Mouse (Mus musculus) CH12.LX (cell line): ENCODE results near the gene Traf3. TPM values are rescaled to one million over a fixed set of nuclear protein-coding genes. Genes with fewer than 3 reads are reported as not detected.

Experiments used
- DNase-seq: peaks from one replicate; pipeline ENCODE4 v3.0.0-alpha.2; 2013; ENCODE audit errors: extremely low read depth
- H3K27ac ChIP-seq: 2 replicates; pipeline ENCODE4 v1.5.1; 2012; ENCODE audit warnings: low read depth, mild to moderate bottlenecking, control low read depth, moderate library complexity; ENCODE audit not compliant: insufficient read depth
- H3K27me3 ChIP-seq: replicated peaks from 2 replicates; pipeline ENCODE3; 2012; ENCODE audit warnings: inconsistent platforms
- H3K36me3 ChIP-seq, 2 experiments: replicated peaks in 1 of 2; 2 replicates each; pipeline versions ENCODE3 to v1.6.1; 2012; ENCODE audit warnings: inconsistent platforms in 1 of 2, low read length in 1 of 2, mild to moderate bottlenecking in 1 of 2, mixed read lengths in 1 of 2, moderate library complexity in 1 of 2; ENCODE audit not compliant: control insufficient read depth in 1 of 2, insufficient read depth in 1 of 2
- H3K4me1 ChIP-seq, 2 experiments: 2 replicates each; pipeline ENCODE4 v1.6.1; 2012; ENCODE audit warnings: inconsistent platforms in 1 of 2, moderate library complexity in 1 of 2; ENCODE audit not compliant: insufficient read depth in 2 of 2, control insufficient read depth in 1 of 2
- H3K4me2 ChIP-seq: 2 replicates; pipeline ENCODE4 v1.6.1; 2012; ENCODE audit warnings: low read depth, mild to moderate bottlenecking, control low read depth; ENCODE audit not compliant: poor library complexity, insufficient read depth, severe bottlenecking
- H3K4me3 ChIP-seq, 3 experiments: fragments of 150-350 bp in 1 of 3; sonication (generic) in 1 of 3; replicated peaks in 1 of 3; 2 replicates each; pipeline versions ENCODE3 to v1.5.1; 2011 to 2012; ENCODE audit warnings: low read depth in 2 of 3, low read length in 2 of 3, mild to moderate bottlenecking in 2 of 3, moderate library complexity in 2 of 3, control low read depth in 1 of 3, improper control_type of control experiment in 1 of 3, inconsistent platforms in 1 of 3, mixed read lengths in 1 of 3; ENCODE audit not compliant: poor library complexity in 1 of 3
- H3K79me2 ChIP-seq: replicated peaks from 2 replicates; pipeline ENCODE4 v1.6.1; 2012; ENCODE audit warnings: mild to moderate bottlenecking, moderate library complexity; ENCODE audit not compliant: control insufficient read depth, poor library complexity, insufficient read depth, severe bottlenecking; ENCODE audit errors: extremely low read depth
- H3K9ac ChIP-seq: 2 replicates; pipeline ENCODE4 v1.6.1; 2012; ENCODE audit warnings: low read depth, mild to moderate bottlenecking, control low read depth, moderate library complexity; ENCODE audit not compliant: insufficient read depth
- H3K9me3 ChIP-seq: replicated peaks from 2 replicates; pipeline ENCODE3; 2012; ENCODE audit warnings: low read length, inconsistent platforms, mixed read lengths
- BHLHE40 ChIP-seq: IDR thresholded peaks from 2 replicates; pipeline ENCODE4 v1.6.1; 2011; ENCODE audit warnings: mild to moderate bottlenecking, low read depth, low read length, improper control_type of control experiment
- CTCF ChIP-seq, 2 experiments: IDR thresholded peaks in 1 of 2; conservative IDR thresholded peaks in 1 of 2; 2 replicates each; pipeline ENCODE4 v1.5.1; 2011 to 2012; ENCODE audit warnings: low read depth in 2 of 2, low read length in 2 of 2, improper control_type of control experiment in 1 of 2, inconsistent platforms in 1 of 2, mild to moderate bottlenecking in 1 of 2, moderate library complexity in 1 of 2
- ELF1 ChIP-seq: IDR thresholded peaks from 2 replicates; pipeline ENCODE4 v1.6.1; 2014; ENCODE audit warnings: low read depth, mild to moderate bottlenecking, inconsistent platforms, low read length, improper control_type of control experiment
- EP300 ChIP-seq: IDR thresholded peaks from 2 replicates; pipeline ENCODE4 v1.6.1; 2011; ENCODE audit warnings: low read length, improper control_type of control experiment
- IRF4 ChIP-seq: IDR thresholded peaks from 2 replicates; pipeline ENCODE4 v1.6.1; 2014; ENCODE audit warnings: low read depth, mild to moderate bottlenecking, inconsistent platforms, low read length, improper control_type of control experiment
- JUND ChIP-seq: conservative IDR thresholded peaks from 2 replicates; pipeline ENCODE4 v1.6.1; 2011; ENCODE audit warnings: low read depth, low read length, improper control_type of control experiment
- MYC ChIP-seq: IDR thresholded peaks from 2 replicates; pipeline ENCODE4 v1.6.1; 2011; ENCODE audit warnings: low read depth, mild to moderate bottlenecking, improper control_type of control experiment, low read length
- RAD21 ChIP-seq: IDR thresholded peaks from 2 replicates; pipeline ENCODE4 v1.6.1; 2011; ENCODE audit warnings: low read depth, mild to moderate bottlenecking, low read length, improper control_type of control experiment, moderate library complexity
- RCOR1 ChIP-seq: conservative IDR thresholded peaks from 2 replicates; pipeline ENCODE4 v1.6.1; 2012; ENCODE audit warnings: low read depth, mild to moderate bottlenecking, inconsistent platforms, low read length, improper control_type of control experiment
- SIN3A ChIP-seq: IDR thresholded peaks from 2 replicates; pipeline ENCODE4 v1.6.1; 2012; ENCODE audit warnings: low read length, improper control_type of control experiment, inconsistent platforms
- TCF12 ChIP-seq: IDR thresholded peaks from 2 replicates; pipeline ENCODE4 v1.6.1; 2014; ENCODE audit warnings: low read depth, mild to moderate bottlenecking, inconsistent platforms, low read length, improper control_type of control experiment
- USF2 ChIP-seq: conservative IDR thresholded peaks from 2 replicates; pipeline ENCODE4 v1.6.1; 2011; ENCODE audit warnings: low read depth, low read length, improper control_type of control experiment
- ZC3H11A ChIP-seq: IDR thresholded peaks from 2 replicates; pipeline ENCODE4 v1.6.1; 2012; ENCODE audit warnings: low read depth, mild to moderate bottlenecking, inconsistent platforms, low read length, improper control_type of control experiment
- dilution Hi-C: fragments of 300-500 bp; cut with MboI; formaldehyde crosslinking; loops from 2 replicates; pipeline ENCODE4 v1.14.3; 2020; ENCODE audit warnings: low sequenced_read_pairs; ENCODE audit not compliant: extremely low pct_unique_long_range_greater_than_20kb, extremely low pct_ligation_motif_present
- in situ Hi-C: fragments of 300-500 bp; cut with MboI; formaldehyde crosslinking; loops from 3 replicates; pipeline ENCODE4 v1.14.3; 2019; ENCODE audit warnings: low sequenced_read_pairs, low pct_ligation_motif_present, low pct_unique_long_range_greater_than_20kb, mixed read lengths
- polyA plus RNA-seq: library from polyadenylated mRNA; unstranded; fragments of >175 nt; gene quantifications from 2 replicates; pipeline ENCODE4 v1.2.1, GENCODE M21; 2012; ENCODE audit warnings: low read depth; ENCODE audit not compliant: insufficient read length
- total RNA-seq, 2 experiments: library from RNA; depleted of rRNA; stranded (reverse); fragments of 300-350 nt in 1 of 2; fragments of >200 nt in 1 of 2; gene quantifications; 2 replicates each; pipeline ENCODE4 v1.2.3; 2012 to 2014

Gene Traf3
- total and polyA plus RNA-seq, 3 experiments = 10.9 to 33.1 (median 17.5) TPM

GRCm38 (mm10) chr12:111207641-111208040 lies 41.5 kb downstream of the Traf3 start:
- H3K36me3 ChIP-seq = peaks cover 8 to 64% of the 10 kb centered on the region in 2 experiments
- H3K9me3 ChIP-seq = no peaks in the 10 kb centered on the region
- peaks cover 16% of the 10 kb centered on the region for H3K79me2 ChIP-seq
- H3K4me2 ChIP-seq = no peak overlapping the region
- dilution Hi-C loops = no loop called here
- no peaks in the 10 kb centered on the region for H3K27me3 ChIP-seq
- no peak overlapping the region for H3K9ac ChIP-seq
- no peak overlapping the region for H3K27ac ChIP-seq
- in situ Hi-C loops = no loop called here
- TF ChIP-seq BHLHE40 (no peak), IRF4 (no peak)
- peaks cover 0 to 15% of the 10 kb centered on the region in 2 experiments; a peak in 1 of 4 replicates for H3K4me1 ChIP-seq
- H3K4me3 ChIP-seq = no peak overlapping the region
- no peak for DNase-seq

- no peaks in the 10 kb centered on the region for H3K27me3 ChIP-seq
- DNase-seq = peak; percentile 12
- H3K27ac ChIP-seq = no peak overlapping the region
- dilution Hi-C loops = no loop called here
- TF ChIP-seq ELF1 = no peak
- no peak for TF ChIP-seq MYC
- no peak for TF ChIP-seq JUND
- no peak for TF ChIP-seq ZC3H11A
- no peak for TF ChIP-seq EP300
- in situ Hi-C loops = no loop called here
- peaks cover 14% of the 10 kb centered on the region for H3K79me2 ChIP-seq
- H3K4me3 ChIP-seq = no peak overlapping the region
- no peak overlapping the region for H3K4me2 ChIP-seq
- no peak overlapping the region for H3K9ac ChIP-seq
- H3K36me3 ChIP-seq = peaks cover 12 to 65% of the 10 kb centered on the region in 2 experiments
- H3K9me3 ChIP-seq = no peaks in the 10 kb centered on the region
- H3K4me1 ChIP-seq = peaks cover 0 to 15% of the 10 kb centered on the region in 2 experiments; a peak in 1 of 4 replicates
Observed at GRCm38 (mm10) chr12:111211729-111212128, 45.6 kb downstream of the Traf3 start.

- DNase-seq = no peak
- no peak overlapping the region for H3K4me2 ChIP-seq
- dilution Hi-C loops (no loop called here), in situ Hi-C loops (no loop called here)
- TF ChIP-seq TCF12 (no peak), SIN3A (no peak), RAD21 (no peak), CTCF (conservative IDR thresholded peaks at IDR 0.05 in 1 of 2, IDR thresholded peaks at IDR 0.05 in 1 of 2; ENCODE audit: low read depth in 2 of 2, low read length in 2 of 2) (no peak), USF2 (no peak), ELF1 (no peak), RCOR1 (no peak)
- H3K9ac ChIP-seq = no peak overlapping the region
- peaks cover 46 to 81% of the 10 kb centered on the region in 2 experiments for H3K36me3 ChIP-seq
- peaks cover 28% of the 10 kb centered on the region for H3K9me3 ChIP-seq
- no peak overlapping the region for H3K4me3 ChIP-seq
- peaks cover 6% of the 10 kb centered on the region for H3K79me2 ChIP-seq
- no peak overlapping the region for H3K27ac ChIP-seq
- no peaks in the 10 kb centered on the region for H3K4me1 ChIP-seq
- no peaks in the 10 kb centered on the region for H3K27me3 ChIP-seq
Observed at GRCm38 (mm10) chr12:111218867-111219266, 52.7 kb downstream of the Traf3 start.
